Mouse (Mus musculus) adipocyte (in vitro differentiated cells): ENCODE measurements around the gene Frmd6.
A peak's percentile ranks its signal among the peaks of the same experiment; 100 is the strongest.

ENCODE experiments used
- DNase-seq: peaks from one replicate; pipeline ENCODE4 v3.0.0-alpha.2; 2016; ENCODE audit warnings: low spot score

The Frmd6 gene

GRCm38 (mm10) chr12:70898450-70898849, 73.1 kb downstream of the Frmd6 start:
- no peak for DNase-seq

- DNase-seq: no peak
These were observed 79.2 kb downstream of the Frmd6 start for GRCm38 (mm10) chr12:70904471-70904870.

GRCm38 (mm10) chr12:70906867-70907266, 81.6 kb downstream of the Frmd6 start:
- peak; percentile 24 for DNase-seq

GRCm38 (mm10) chr12:70907651-70908050, 82.3 kb downstream of the Frmd6 start:
- DNase-seq: no peak

- no peak for DNase-seq
These were observed 82.8 kb downstream of the Frmd6 start for GRCm38 (mm10) chr12:70908076-70908475.

GRCm38 (mm10) chr12:70910241-70910720, 85.0 kb downstream of the Frmd6 start:
- peak; percentile 90 for DNase-seq

GRCm38 (mm10) chr12:70911029-70911428, 85.7 kb downstream of the Frmd6 start:
- DNase-seq: peak; percentile 90

GRCm38 (mm10) chr12:70911676-70912379, 86.5 kb downstream of the Frmd6 start:
- no peak for DNase-seq

GRCm38 (mm10) chr12:70913429-70913828, 88.1 kb downstream of the Frmd6 start:
- DNase-seq: peak; percentile 69

GRCm38 (mm10) chr12:70914387-70914786, 89.1 kb downstream of the Frmd6 start:
- peak; percentile 76 for DNase-seq

GRCm38 (mm10) chr12:70929781-70930180, 104.5 kb downstream of the Frmd6 start:
- DNase-seq: no peak

GRCm38 (mm10) chr12:70937150-70937549, 111.8 kb downstream of the Frmd6 start:
- DNase-seq: no peak

GRCm38 (mm10) chr12:70937571-70938384, 112.5 kb downstream of the Frmd6 start, which contains the start of gene Actr10:
Gene Actr10, plus strand, starts transcription at chr12:70937857.
- DNase-seq: peak; percentile 86

GRCm38 (mm10) chr12:70940806-70941205, 115.5 kb downstream of the Frmd6 start:
- DNase-seq: no peak

GRCm38 (mm10) chr12:70944181-70944580, 118.9 kb downstream of the Frmd6 start:
- DNase-seq: no peak

- no peak for DNase-seq
These were observed 121.4 kb downstream of the Frmd6 start for GRCm38 (mm10) chr12:70946585-70947256.
